Mouse (Mus musculus): ENCODE measurements around the gene Tuba8. TPM values are rescaled to one million over a fixed set of nuclear protein-coding genes. Genes with fewer than 3 reads are reported as not detected.

Gene Tuba8
- polyA plus RNA-seq, 1 experiment: 30.1 TPM

- Histone ChIP-seq H3K27ac (ENCODE audit: control insufficient read depth, insufficient read depth, low read depth, low read length, poor library complexity) (no peak overlapping the region), H3K4me3 (replicated peaks; ENCODE audit: control insufficient read depth, low read depth, low read length) (no peak overlapping the region), H3K4me1 (ENCODE audit: control insufficient read depth, insufficient read depth, low read length) (peaks cover 2% of the 10 kb centered on the region; the same call in 1 of the 2 replicates)
- no peak for TF ChIP-seq POLR2A (IDR thresholded peaks at IDR 0.05; ENCODE audit: borderline replicate concordance, control insufficient read depth, low read depth, low read length)
- TF ChIP-seq CTCF (IDR thresholded peaks at IDR 0.05; ENCODE audit: control insufficient read depth, insufficient read depth, low read length): no peak
- WGBS: 68% methylated on average over 4 of the region's 4 CpGs
Observed at GRCm38 (mm10) chr6:121176731-121177098, 33.8 kb upstream of the Tuba8 start.

GRCm38 (mm10) chr6:121177118-121177708 is 33.3 kb upstream of the Tuba8 start:
- TF ChIP-seq POLR2A (IDR thresholded peaks at IDR 0.05; ENCODE audit: borderline replicate concordance, control insufficient read depth, low read depth, low read length) (no peak), CTCF (IDR thresholded peaks at IDR 0.05; ENCODE audit: control insufficient read depth, insufficient read depth, low read length) (no peak)
- Histone ChIP-seq H3K27ac (ENCODE audit: control insufficient read depth, insufficient read depth, low read depth, low read length, poor library complexity) (no peak overlapping the region), H3K4me1 (ENCODE audit: control insufficient read depth, insufficient read depth, low read length) (peaks cover 2% of the 10 kb centered on the region; the same call in 1 of the 2 replicates), H3K4me3 (replicated peaks; ENCODE audit: control insufficient read depth, low read depth, low read length) (no peak overlapping the region)
- 82% methylated on average over 7 of the region's 7 CpGs for WGBS

GRCm38 (mm10) chr6:121178700-121179358 is 31.7 kb upstream of the Tuba8 start:
- TF ChIP-seq POLR2A (IDR thresholded peaks at IDR 0.05; ENCODE audit: borderline replicate concordance, control insufficient read depth, low read depth, low read length) (no peak), CTCF (IDR thresholded peaks at IDR 0.05; ENCODE audit: control insufficient read depth, insufficient read depth, low read length) (peak; percentile 28; the same call in 1 of the 2 replicates)
- H3K27ac ChIP-seq (ENCODE audit: control insufficient read depth, insufficient read depth, low read depth, low read length, poor library complexity): no peak overlapping the region
- peaks cover 2% of the 10 kb centered on the region; the same call in 1 of the 2 replicates for H3K4me1 ChIP-seq (ENCODE audit: control insufficient read depth, insufficient read depth, low read length)
- no peak overlapping the region for H3K4me3 ChIP-seq (replicated peaks; ENCODE audit: control insufficient read depth, low read depth, low read length)
- WGBS: 55% methylated on average over 7 of the region's 7 CpGs

GRCm38 (mm10) chr6:121179846-121180245 is 30.6 kb upstream of the Tuba8 start:
- WGBS: 45% methylated on average over 7 of the region's 7 CpGs
- no peak overlapping the region for H3K27ac ChIP-seq (ENCODE audit: control insufficient read depth, insufficient read depth, low read depth, low read length, poor library complexity)

DNA sequence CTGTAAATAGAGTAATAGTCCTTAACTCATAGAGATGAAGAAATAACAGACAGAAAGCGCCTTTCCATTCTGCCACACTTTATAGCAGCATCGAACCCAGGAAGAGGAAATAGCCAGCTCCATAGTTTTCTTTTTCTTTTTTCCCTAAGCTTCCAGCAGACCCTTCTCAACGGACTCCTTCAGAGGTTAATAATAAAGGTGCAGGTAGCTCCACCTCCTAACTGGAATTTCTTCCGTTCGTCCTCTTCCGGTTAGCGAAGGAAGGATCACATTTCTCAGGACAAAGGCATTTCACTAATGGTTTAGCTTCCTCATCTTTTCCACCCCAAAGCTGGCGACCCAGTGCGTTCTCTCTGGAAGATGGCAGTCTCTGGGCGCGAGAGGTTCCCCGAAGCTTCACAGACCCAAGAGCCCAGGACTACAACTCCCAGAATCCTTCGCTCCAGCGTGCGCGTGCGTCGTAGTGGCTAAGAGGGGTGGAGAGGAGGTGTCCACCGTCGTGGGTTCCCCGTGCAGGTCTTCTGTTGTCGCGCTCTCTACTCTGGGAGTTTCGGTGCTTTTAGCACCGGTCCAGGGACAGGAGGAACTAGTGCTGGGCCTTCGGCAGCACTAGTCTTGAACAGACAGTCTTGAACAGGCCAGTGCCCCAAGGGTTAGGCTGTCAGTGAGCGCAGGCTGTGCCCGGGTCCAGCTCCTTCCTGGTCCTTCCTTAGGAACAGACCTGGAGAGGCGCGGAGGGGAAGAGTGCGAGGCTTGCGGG is 26.9 kb upstream of the Tuba8 start, which contains the start of gene Pex26:
TSS of gene Pex26 (plus strand) at position 254 of the 760 bp plus-strand sequence.
- Histone ChIP-seq H3K4me1 (ENCODE audit: control insufficient read depth, insufficient read depth, low read length) (peaks cover 2% of the 10 kb centered on the region), H3K4me3 (replicated peaks; ENCODE audit: control insufficient read depth, low read depth, low read length) (peak within 1 kb of the TSS; percentile 92), H3K27ac (ENCODE audit: control insufficient read depth, insufficient read depth, low read depth, low read length, poor library complexity) (peak within 1 kb of the TSS; percentile 42)
- 3% methylated on average over 32 of the region's 32 CpGs for WGBS
- TF ChIP-seq POLR2A (IDR thresholded peaks at IDR 0.05; ENCODE audit: borderline replicate concordance, control insufficient read depth, low read depth, low read length): peak; percentile 45; the same call in 1 of the 2 replicates
- no peak for TF ChIP-seq CTCF (IDR thresholded peaks at IDR 0.05; ENCODE audit: control insufficient read depth, insufficient read depth, low read length)

More at GRCm38 (mm10) chr6:121179846-121180245, 30.6 kb upstream of the Tuba8 start:
- H3K4me1 ChIP-seq (ENCODE audit: control insufficient read depth, insufficient read depth, low read length): peaks cover 2% of the 10 kb centered on the region; the same call in 1 of the 2 replicates
- TF ChIP-seq CTCF (IDR thresholded peaks at IDR 0.05; ENCODE audit: control insufficient read depth, insufficient read depth, low read length) (no peak), POLR2A (IDR thresholded peaks at IDR 0.05; ENCODE audit: borderline replicate concordance, control insufficient read depth, low read depth, low read length) (no peak)
- no peak overlapping the region for H3K4me3 ChIP-seq (replicated peaks; ENCODE audit: control insufficient read depth, low read depth, low read length)

GRCm38 (mm10) chr6:121184198-121185140 is 26.0 kb upstream of the Tuba8 start:
- peak overlapping the region; percentile 42 for H3K27ac ChIP-seq (ENCODE audit: control insufficient read depth, insufficient read depth, low read depth, low read length, poor library complexity)

GRCm38 (mm10) chr6:121185232-121185631 is 25.3 kb upstream of the Tuba8 start:
- H3K4me3 ChIP-seq (replicated peaks; ENCODE audit: control insufficient read depth, low read depth, low read length): no peak overlapping the region
- H3K27ac ChIP-seq (ENCODE audit: control insufficient read depth, insufficient read depth, low read depth, low read length, poor library complexity): no peak overlapping the region

More at GRCm38 (mm10) chr6:121184198-121185140, 26.0 kb upstream of the Tuba8 start:
- peak overlapping the region; percentile 92 for H3K4me3 ChIP-seq (replicated peaks; ENCODE audit: control insufficient read depth, low read depth, low read length)
- no peaks in the 10 kb centered on the region; the same call in 1 of the 2 replicates for H3K4me1 ChIP-seq (ENCODE audit: control insufficient read depth, insufficient read depth, low read length)
- WGBS: under 1% methylated on average over 35 of the region's 35 CpGs
- no peak; the same call in 1 of the 2 replicates for TF ChIP-seq POLR2A (IDR thresholded peaks at IDR 0.05; ENCODE audit: borderline replicate concordance, control insufficient read depth, low read depth, low read length)
- peak; percentile 74 for TF ChIP-seq CTCF (IDR thresholded peaks at IDR 0.05; ENCODE audit: control insufficient read depth, insufficient read depth, low read length)

More at GRCm38 (mm10) chr6:121185232-121185631, 25.3 kb upstream of the Tuba8 start:
- WGBS: 79% methylated on average over 8 of the region's 8 CpGs
- TF ChIP-seq POLR2A (IDR thresholded peaks at IDR 0.05; ENCODE audit: borderline replicate concordance, control insufficient read depth, low read depth, low read length) (no peak), CTCF (IDR thresholded peaks at IDR 0.05; ENCODE audit: control insufficient read depth, insufficient read depth, low read length) (no peak)
- no peaks in the 10 kb centered on the region; the same call in 1 of the 2 replicates for H3K4me1 ChIP-seq (ENCODE audit: control insufficient read depth, insufficient read depth, low read length)

Measured in bone marrow, adult 2 months (tissue).